Mouse (Mus musculus): ENCODE results near the gene Rsph9.

GRCm38 (mm10) chr17:46162551-46162950 lies 18.5 kb upstream of the Rsph9 start:
- TF ChIP-seq CTCF (IDR thresholded peaks at IDR 0.05; ENCODE audit: extremely low read depth, insufficient read depth, insufficient read length, insufficient replicate concordance) = no peak
- TF ChIP-seq POLR2A (IDR thresholded peaks at IDR 0.05; ENCODE audit: low read depth, low read length) = no peak
